Mouse (Mus musculus): ENCODE measurements around the gene Cyp2j9. TPM values are rescaled to one million over a fixed set of nuclear protein-coding genes. Genes with fewer than 3 reads are reported as not detected.

Cyp2j9 gene
- polyA plus RNA-seq, 1 experiment from 2014 or later = 1.8 TPM

Other genes with a start within 250 kb of the Cyp2j9 start
- not detected in 2 replicates for gene Cyp2j11, start 242.9 kb downstream of the Cyp2j9 start, polyA plus RNA-seq (2014; fragmentation: Nextera tagmentation; extraction: Ambion mirVana)
- not detected in 2 replicates for gene Cyp2j8, start 84.2 kb downstream of the Cyp2j9 start, polyA plus RNA-seq (2014; fragmentation: Nextera tagmentation; extraction: Ambion mirVana)
- 2.3 and 3.2 TPM in 2 replicates for gene Cyp2j6, start 37.9 kb downstream of the Cyp2j9 start, polyA plus RNA-seq (2014; fragmentation: Nextera tagmentation; extraction: Ambion mirVana)
- gene Cyp2j5, start 72.6 kb upstream of the Cyp2j9 start, polyA plus RNA-seq (2014; fragmentation: Nextera tagmentation; extraction: Ambion mirVana) = not detected in 2 replicates
- not detected in 2 replicates for gene Gm12695, start 193.6 kb upstream of the Cyp2j9 start, polyA plus RNA-seq (2014; fragmentation: Nextera tagmentation; extraction: Ambion mirVana)

Measured in forebrain, embryonic 11.5 days (tissue).